Mouse (Mus musculus) embryonic facial prominence, embryonic 10.5 days (tissue): Measurements from ENCODE around the gene Prss30. TPM values are rescaled to one million over a fixed set of nuclear protein-coding genes. Genes with fewer than 3 reads are reported as not detected.

Experiments
- DNase-seq: peaks from one replicate; pipeline ENCODE4 v3.0.0-alpha.2; 2017; ENCODE audit warnings: low spot score
- H3K27ac ChIP-seq: fragments of 300-500 bp; sonication (generic); replicated peaks from 2 replicates; pipeline ENCODE4 v1.5.1; 2016; ENCODE audit warnings: mild to moderate bottlenecking
- H3K27me3 ChIP-seq: fragments of 300-500 bp; sonication (generic); replicated peaks from 2 replicates; pipeline ENCODE4 v1.6.1; 2016; ENCODE audit warnings: low read depth, mild to moderate bottlenecking; ENCODE audit not compliant: poor library complexity, severe bottlenecking
- H3K36me3 ChIP-seq: fragments of 300-500 bp; sonication (generic); replicated peaks from 2 replicates; pipeline ENCODE4 v1.6.1; 2016; ENCODE audit warnings: mild to moderate bottlenecking, moderate library complexity
- H3K4me1 ChIP-seq: fragments of 300-500 bp; sonication (generic); 2 replicates; pipeline ENCODE4 v1.6.1; 2016
- H3K4me3 ChIP-seq: fragments of 300-500 bp; sonication (generic); 2 replicates; pipeline ENCODE4 v1.5.1; 2016; ENCODE audit warnings: mild to moderate bottlenecking, moderate library complexity
- H3K9me3 ChIP-seq: fragments of 300-500 bp; sonication (generic); 2 replicates; pipeline ENCODE4 v1.6.1; 2016; ENCODE audit warnings: mild to moderate bottlenecking
- WGBS: fragments of 180-500 bp; shearing (Covaris S2); methylation state at CpG from one replicate; pipeline ENCODE4 v1.1.7; 2016; 5-methylcytosine and 5-hydroxymethylcytosine counted together
- polyA plus RNA-seq: library from polyadenylated mRNA; unstranded; fragments of >200 nt; fragmentation: Nextera tagmentation; extraction: Ambion mirVana; gene quantifications from 2 replicates; pipeline ENCODE4 v1.2.1, GENCODE M21; 2016

Prss30 gene
- polyA plus RNA-seq, result not detected in 2 replicates

- 82% methylated on average over 10 of the region's 10 CpGs for WGBS
- no peaks in the 10 kb centered on the region for H3K36me3 ChIP-seq
These were observed at the start of gene Prss30 for GRCm38 (mm10) chr17:23980297-23980909. TSS of gene Prss30 (minus strand) at chr17:23980566.

GRCm38 (mm10) chr17:24029477-24029876 is 49.1 kb upstream of the Prss30 start:
- H3K36me3 ChIP-seq, result no peaks in the 10 kb centered on the region
- H3K4me3 ChIP-seq, result no peak overlapping the region
- no peaks in the 10 kb centered on the region for H3K4me1 ChIP-seq
- H3K27ac ChIP-seq, result no peak overlapping the region
- DNase-seq, result no peak
- H3K27me3 ChIP-seq, result no peaks in the 10 kb centered on the region
- H3K9me3 ChIP-seq, result no peaks in the 10 kb centered on the region
- 80% methylated on average over 7 of the region's 7 CpGs for WGBS

More at GRCm38 (mm10) chr17:23980297-23980909, at the start of gene Prss30:
- H3K27me3 ChIP-seq, result no peaks in the 10 kb centered on the region
- H3K4me3 ChIP-seq, result no peak within 1 kb of the TSS
- no peak for DNase-seq
- H3K9me3 ChIP-seq, result no peaks in the 10 kb centered on the region
- H3K27ac ChIP-seq, result no peak within 1 kb of the TSS
- H3K4me1 ChIP-seq, result peaks cover 13% of the 10 kb centered on the region

- Histone ChIP-seq H3K27me3 (no peaks in the 10 kb centered on the region), H3K4me1 (no peaks in the 10 kb centered on the region), H3K9me3 (no peaks in the 10 kb centered on the region), H3K36me3 (no peaks in the 10 kb centered on the region), H3K27ac (no peak overlapping the region), H3K4me3 (no peak overlapping the region)
- DNase-seq, result no peak
- 82% methylated on average over 5 of the region's 5 CpGs for WGBS
These were observed 41.2 kb upstream of the Prss30 start for GRCm38 (mm10) chr17:24021375-24022199.

- Histone ChIP-seq H3K27ac (no peak overlapping the region), H3K9me3 (no peaks in the 10 kb centered on the region), H3K27me3 (no peaks in the 10 kb centered on the region), H3K4me1 (no peaks in the 10 kb centered on the region), H3K4me3 (no peak overlapping the region), H3K36me3 (no peaks in the 10 kb centered on the region)
- DNase-seq, result no peak
- WGBS, result 68% methylated on average over 6 of the region's 6 CpGs
These were observed 40.3 kb upstream of the Prss30 start for GRCm38 (mm10) chr17:24020696-24021095.

DNA sequence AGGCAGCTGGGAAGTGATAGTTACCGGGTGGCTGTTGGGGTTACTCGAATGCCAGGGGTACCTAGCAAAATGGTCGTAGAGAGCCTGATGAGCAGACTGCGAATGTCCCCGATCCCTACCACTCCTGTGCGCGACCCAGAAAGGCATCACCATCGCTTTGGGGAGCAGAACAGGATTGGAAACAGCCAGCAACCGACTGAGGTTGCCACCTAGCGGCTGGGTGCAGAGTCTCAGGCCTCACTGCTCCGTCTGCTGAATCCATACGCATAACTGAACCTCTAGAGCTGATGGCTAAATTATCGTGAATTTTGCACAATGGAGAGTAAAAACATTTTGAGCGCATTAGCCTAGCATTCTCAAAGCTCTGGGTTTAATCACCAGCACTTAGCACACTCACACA is 35.4 kb upstream of the Prss30 start:
- Histone ChIP-seq H3K36me3 (no peaks in the 10 kb centered on the region), H3K9me3 (no peaks in the 10 kb centered on the region), H3K4me3 (no peak overlapping the region), H3K27ac (no peak overlapping the region), H3K27me3 (no peaks in the 10 kb centered on the region), H3K4me1 (0 out of 2 replicates have a peak, but pooled peaks cover 2% of the 10 kb centered on the region)
- peak; percentile 53 for DNase-seq
- 25% methylated on average over 14 of the region's 14 CpGs for WGBS

DNA sequence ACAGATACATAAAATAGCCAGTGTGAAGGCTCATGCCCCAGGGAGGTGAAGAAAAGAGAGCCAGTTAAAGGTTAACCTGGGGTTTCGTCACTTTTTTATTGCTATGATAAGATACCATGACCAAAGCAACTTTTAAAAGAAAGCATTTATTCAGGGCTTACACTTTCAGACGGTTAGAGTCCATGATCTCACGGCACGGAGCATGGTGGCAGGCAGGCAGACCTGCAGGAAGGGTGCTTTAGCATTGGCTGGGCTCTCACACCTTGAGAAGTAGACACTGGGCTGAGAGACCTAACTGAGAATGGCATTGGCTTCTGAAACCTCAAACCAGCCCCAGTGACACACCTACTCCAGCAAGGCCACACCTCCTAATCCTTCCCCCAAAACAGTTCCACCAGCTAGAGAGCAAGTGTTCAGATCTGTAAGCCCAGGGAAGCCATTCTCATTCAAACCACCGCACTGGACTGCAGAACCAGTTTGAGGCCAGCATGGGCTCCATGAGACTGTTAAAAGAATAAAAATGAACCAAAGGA is 34.1 kb upstream of the Prss30 start:
- Histone ChIP-seq H3K4me1 (0 out of 2 replicates have a peak, but pooled peaks cover 2% of the 10 kb centered on the region), H3K4me3 (no peak overlapping the region), H3K27ac (no peak overlapping the region), H3K27me3 (no peaks in the 10 kb centered on the region), H3K36me3 (no peaks in the 10 kb centered on the region), H3K9me3 (no peaks in the 10 kb centered on the region)
- WGBS, result 92% methylated on average over 5 of the region's 5 CpGs
- DNase-seq, result no peak

DNA sequence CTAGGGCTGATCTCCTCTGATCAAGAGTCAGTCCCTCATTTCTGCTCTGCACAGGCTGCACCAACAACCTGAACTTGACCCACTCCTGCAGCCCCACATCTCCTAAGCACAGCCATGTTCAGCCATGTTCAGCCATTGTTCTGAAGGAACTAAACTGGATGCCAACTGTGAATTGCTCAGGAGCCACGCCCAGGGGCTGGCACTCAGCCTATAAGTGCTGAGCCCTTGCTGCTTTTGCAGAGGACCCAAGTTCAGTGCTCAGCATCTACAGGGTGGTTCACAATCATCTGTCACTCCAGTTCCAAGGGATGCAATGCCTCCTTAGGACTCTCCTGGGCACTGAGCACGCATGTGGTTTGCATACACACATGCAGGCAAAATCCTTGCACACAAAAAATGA is 32.6 kb upstream of the Prss30 start:
- no peaks in the 10 kb centered on the region for H3K36me3 ChIP-seq
- 88% methylated on average over 2 of the region's 2 CpGs for WGBS
- H3K4me3 ChIP-seq, result no peak overlapping the region
- H3K27ac ChIP-seq, result no peak overlapping the region
- 0 out of 2 replicates have a peak, but pooled peaks cover under 1% of the 10 kb centered on the region for H3K27me3 ChIP-seq
- DNase-seq, result no peak
- 0 out of 2 replicates have a peak, but pooled peaks cover 2% of the 10 kb centered on the region for H3K4me1 ChIP-seq
- H3K9me3 ChIP-seq, result no peaks in the 10 kb centered on the region

- WGBS, result 64% methylated on average over 5 of the region's 5 CpGs
- 0 out of 2 replicates have a peak, but pooled peaks cover 3% of the 10 kb centered on the region for H3K27me3 ChIP-seq
- DNase-seq, result no peak
- no peaks in the 10 kb centered on the region for H3K36me3 ChIP-seq
- no peak overlapping the region for H3K4me3 ChIP-seq
- H3K4me1 ChIP-seq, result no peaks in the 10 kb centered on the region
- H3K9me3 ChIP-seq, result no peaks in the 10 kb centered on the region
- no peak overlapping the region for H3K27ac ChIP-seq
These were observed 29.3 kb upstream of the Prss30 start for GRCm38 (mm10) chr17:24009617-24010016.

GRCm38 (mm10) chr17:24008105-24008504 is 27.7 kb upstream of the Prss30 start:
- H3K4me1 ChIP-seq, result no peaks in the 10 kb centered on the region
- DNase-seq, result no peak
- no peak overlapping the region for H3K27ac ChIP-seq
- no peaks in the 10 kb centered on the region for H3K9me3 ChIP-seq
- no peak overlapping the region for H3K4me3 ChIP-seq
- H3K36me3 ChIP-seq, result no peaks in the 10 kb centered on the region
- WGBS, result 72% methylated on average over 4 of the region's 4 CpGs
- 0 out of 2 replicates have a peak, but pooled peaks cover 3% of the 10 kb centered on the region for H3K27me3 ChIP-seq

DNA sequence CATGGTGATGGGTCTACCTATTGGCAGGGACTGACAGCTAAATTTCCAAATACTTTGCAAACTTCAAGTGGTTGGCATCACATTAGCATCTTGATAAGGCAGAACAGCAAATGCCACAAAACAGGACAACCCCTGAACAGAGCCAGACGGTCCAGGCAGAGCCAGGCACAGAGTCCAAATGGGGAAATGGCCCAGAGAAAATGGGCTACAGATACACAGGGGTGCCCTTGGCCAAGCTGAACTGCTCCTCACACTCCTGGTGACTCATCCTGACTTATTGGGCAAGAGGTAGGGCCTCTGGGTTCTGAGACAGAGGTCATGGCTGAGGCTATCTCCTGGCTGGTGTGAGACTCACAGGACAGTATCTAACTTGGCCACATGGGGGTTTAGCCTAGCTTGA is 27.0 kb upstream of the Prss30 start:
- Histone ChIP-seq H3K27me3 (0 out of 2 replicates have a peak, but pooled peaks cover 3% of the 10 kb centered on the region), H3K27ac (no peak overlapping the region), H3K4me3 (no peak overlapping the region), H3K36me3 (no peaks in the 10 kb centered on the region), H3K4me1 (no peaks in the 10 kb centered on the region), H3K9me3 (no peaks in the 10 kb centered on the region)
- DNase-seq, result no peak
- 78% methylated on average over 1 of the region's 1 CpGs for WGBS

DNA sequence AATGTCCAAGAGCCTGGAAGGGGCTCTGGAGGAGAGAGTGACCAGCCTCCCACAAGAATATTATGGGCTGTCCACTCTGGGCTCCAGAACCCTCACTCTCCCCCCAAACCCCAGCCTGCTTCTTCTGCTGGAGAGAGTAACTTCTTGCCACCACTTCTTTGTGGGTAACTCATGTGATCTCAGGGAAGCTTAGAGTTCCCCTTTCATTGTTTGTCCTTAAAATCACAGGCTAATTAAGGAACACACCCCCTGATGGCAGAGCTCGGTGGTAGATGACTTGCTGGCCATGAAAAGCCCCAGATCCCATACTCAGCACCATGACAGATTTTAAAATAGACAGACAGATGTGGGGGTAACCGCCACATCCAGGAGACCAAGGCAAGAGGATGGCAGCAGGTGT is 26.6 kb upstream of the Prss30 start:
- Histone ChIP-seq H3K36me3 (no peaks in the 10 kb centered on the region), H3K4me1 (no peaks in the 10 kb centered on the region), H3K9me3 (no peaks in the 10 kb centered on the region), H3K4me3 (no peak overlapping the region), H3K27me3 (0 out of 2 replicates have a peak, but pooled peaks cover 3% of the 10 kb centered on the region), H3K27ac (no peak overlapping the region)
- no peak for DNase-seq
- WGBS, result 59% methylated on average over 2 of the region's 2 CpGs

GRCm38 (mm10) chr17:24005049-24005448 is 24.7 kb upstream of the Prss30 start:
- Histone ChIP-seq H3K9me3 (no peaks in the 10 kb centered on the region), H3K4me1 (no peaks in the 10 kb centered on the region), H3K36me3 (no peaks in the 10 kb centered on the region), H3K27ac (no peak overlapping the region), H3K27me3 (0 out of 2 replicates have a peak, but pooled peaks cover 3% of the 10 kb centered on the region), H3K4me3 (no peak overlapping the region)
- DNase-seq, result no peak
- WGBS, result 97% methylated on average over 3 of the region's 3 CpGs
